Comparison of ENCODE assay signal across 19 mouse cellular contexts in the genomic region with DNA sequence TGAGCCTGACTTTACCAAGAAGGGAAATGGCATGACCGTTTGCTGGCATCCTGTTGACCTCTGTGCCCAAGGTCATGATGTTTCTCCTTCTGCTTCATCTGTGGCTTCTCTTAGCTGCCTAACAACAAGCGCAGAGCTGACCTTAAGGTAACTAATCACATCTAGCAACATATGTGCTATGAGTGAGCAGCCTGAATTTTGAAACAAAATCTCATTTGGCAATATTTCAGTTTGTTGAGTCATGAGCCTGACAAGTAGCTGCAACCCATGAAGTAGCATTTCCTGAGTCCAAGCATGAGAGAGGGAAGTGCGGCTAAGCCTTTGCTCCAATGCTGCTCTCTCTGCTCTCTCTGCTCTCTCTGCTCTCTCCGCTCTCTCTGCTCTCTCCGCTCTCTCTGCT. TPM values are rescaled to one million over a fixed set of nuclear protein-coding genes. Genes with fewer than 3 reads are reported as not detected.
A peak's percentile ranks its signal among the peaks of the same experiment; 100 is the strongest.
DNase-seq lines count a peak whose midpoint lies in the region; ATAC-seq and TF ChIP-seq lines count a peak whose summit lies in the region.
"Had no signal": no experiment of that assay in that cellular context is flagged by ENCODE, and none has a peak within 500 bp of the region (broad histone marks: within the 10 kb centered on the region; RNA-seq: fewer than 3 reads in every experiment).

No protein-coding gene starts in this region.

- WGBS in liver, adult 2 months, result 70% methylated on average over 5 of the region's 5 CpGs
- WGBS in liver, embryonic 11.5 days, result 79% methylated on average over 5 of the region's 5 CpGs

- no peak overlapping the region for H3K9ac ChIP-seq in liver, adult 2 months (ENCODE audit: low read depth, low read length)
- H3K9ac ChIP-seq in liver, embryonic 11.5 days (ENCODE audit: low read depth, low read length), result no peak overlapping the region
- H3K9ac ChIP-seq: forebrain, embryonic 13.5 days; limb, embryonic 15.5 days; midbrain, embryonic 12.5 days had no signal

- peaks cover 16% of the 10 kb centered on the region for H3K4me1 ChIP-seq in liver, adult 2 months (ENCODE audit: control insufficient read depth, insufficient read depth, low read length)
- H3K4me1 ChIP-seq in liver, embryonic 11.5 days (replicated peaks; ENCODE audit: control insufficient read depth, insufficient read depth, low read length), result no peaks in the 10 kb centered on the region
- H3K4me1 ChIP-seq: forebrain, embryonic 13.5 days; limb, embryonic 15.5 days; midbrain, embryonic 12.5 days had no signal

- H3K27me3 ChIP-seq in liver, adult 2 months (ENCODE audit: control insufficient read depth, insufficient read depth, low read length), result no peaks in the 10 kb centered on the region
- H3K27me3 ChIP-seq in liver, embryonic 11.5 days (replicated peaks; ENCODE audit: control insufficient read depth, insufficient read depth, low read length), result no peaks in the 10 kb centered on the region
- H3K27me3 ChIP-seq in C2C12 (ENCODE audit: control insufficient read depth, insufficient read depth, insufficient read length), result no peaks in the 10 kb centered on the region
- H3K27me3 ChIP-seq: forebrain, embryonic 13.5 days; limb, embryonic 15.5 days; midbrain, embryonic 12.5 days had no signal

- no peaks in the 10 kb centered on the region for H3K36me3 ChIP-seq in liver, adult 2 months (ENCODE audit: control insufficient read depth, insufficient read depth, low read length)
- H3K36me3 ChIP-seq in liver, embryonic 11.5 days (ENCODE audit: control insufficient read depth, insufficient read depth, low read length), result no peaks in the 10 kb centered on the region
- H3K36me3 ChIP-seq in C2C12 (ENCODE audit: control insufficient read depth, insufficient read depth), result no peaks in the 10 kb centered on the region
- H3K36me3 ChIP-seq: limb, embryonic 15.5 days; midbrain, embryonic 12.5 days had no signal

- no peaks in the 10 kb centered on the region for H3K79me2 ChIP-seq in liver, adult 2 months (ENCODE audit: control insufficient read depth, insufficient read depth, low read length)
- no peaks in the 10 kb centered on the region for H3K79me2 ChIP-seq in C2C12 (ENCODE audit: control insufficient read depth, insufficient read depth)

- ATAC-seq in liver, embryonic 11.5 days (replicated peaks; ENCODE audit: low FRiP score), result no peak
- ATAC-seq in megakaryocyte progenitor cell, adult 5-6 weeks (replicated peaks; ENCODE audit: poor library complexity), result peak; percentile 79
- ATAC-seq in erythroid progenitor cell, adult 5-6 weeks (replicated peaks; ENCODE audit: low FRiP score, poor library complexity, severe bottlenecking), result no peak
- ATAC-seq: forebrain, embryonic 13.5 days; hindbrain, postnatal 0 days had no signal

- no peak overlapping the region for H3K4me3 ChIP-seq in liver, adult 2 months (ENCODE audit: insufficient read depth, low read depth, low read length)
- H3K4me3 ChIP-seq in liver, embryonic 11.5 days (ENCODE audit: low read depth, low read length), result no peak overlapping the region
- no peak overlapping the region for H3K4me3 ChIP-seq in C2C12 (ENCODE audit: insufficient read depth, poor library complexity, severe bottlenecking)
- H3K4me3 ChIP-seq: forebrain, embryonic 13.5 days; limb, embryonic 15.5 days; midbrain, embryonic 12.5 days had no signal

- peak; percentile 45 for DNase-seq in liver, adult 2 months (ENCODE audit: extremely low read depth, low read depth, low spot score)
- DNase-seq in liver, embryonic 11.5 days (ENCODE audit: low spot score), result no peak
- DNase-seq in brain, adult 2 months (ENCODE audit: low read depth, low spot score), result peak; percentile 49
- no peak for DNase-seq in thymus, postnatal 14 days
- DNase-seq in layer of hippocampus, adult 11-12 months (ENCODE audit: low spot score), result no peak
- DNase-seq: cerebellum, adult 11 months; gastrocnemius, postnatal 10 days; kidney, postnatal 10 days; right cerebral cortex, postnatal 25 days; thymus, postnatal 36 days had no signal

- no peak overlapping the region for H3K27ac ChIP-seq in liver, adult 2 months (replicated peaks; ENCODE audit: insufficient read depth, low read depth, low read length)
- no peak overlapping the region for H3K27ac ChIP-seq in liver, embryonic 11.5 days (ENCODE audit: low read depth, low read length)
- H3K27ac ChIP-seq: forebrain, embryonic 13.5 days; hindbrain, postnatal 0 days; limb, embryonic 15.5 days; midbrain, embryonic 12.5 days had no signal

- no peaks in the 10 kb centered on the region for H3K9me3 ChIP-seq in liver, embryonic 11.5 days (ENCODE audit: control insufficient read depth, low read length)
- H3K9me3 ChIP-seq: forebrain, embryonic 13.5 days; limb, embryonic 15.5 days; midbrain, embryonic 12.5 days had no signal

- H3K4me2 ChIP-seq in liver, embryonic 11.5 days, result no peak overlapping the region
- H3K4me2 ChIP-seq: forebrain, embryonic 13.5 days; limb, embryonic 15.5 days; midbrain, embryonic 12.5 days had no signal

- no peak for TF ChIP-seq CTCF in liver, adult 2 months (IDR thresholded peaks at IDR 0.05; ENCODE audit: low read depth, low read length)
- TF ChIP-seq CTCF in C2C12 (IDR thresholded peaks at IDR 0.05; ENCODE audit: control insufficient read depth, insufficient read depth, insufficient read length), result no peak

- no peak overlapping the region for H3ac ChIP-seq in C2C12 (ENCODE audit: control insufficient read depth, insufficient read length, low read depth)

- no peaks in the 10 kb centered on the region for H3K79me3 ChIP-seq in C2C12 (ENCODE audit: low read depth)

- TF ChIP-seq POLR2A in liver, adult 2 months (IDR thresholded peaks at IDR 0.05; ENCODE audit: extremely low read depth, insufficient read depth, low read length), result no peak

TF ChIP-seq in C2C12, 6 proteins besides CTCF, POLR2A, EP300 and RAD21:
- TF ChIP-seq FOSL1 (IDR thresholded peaks at IDR 0.05; ENCODE audit: insufficient read depth, low read length, poor library complexity, severe bottlenecking) (no peak), CEBPB (IDR thresholded peaks at IDR 0.05; ENCODE audit: low read depth) (peak; percentile 42), MYOD1 (IDR thresholded peaks at IDR 0.05; ENCODE audit: control insufficient read depth, insufficient read length, low read depth) (peak; percentile 25)

RNA-seq across cellular contexts. Expression of a gene that starts 9.4 kb away (rescaled TPM):
- total RNA-seq in liver, adult 2 months (2014; rRNA removed), result 8.2 and 9.3 TPM in 2 replicates
- 2.0 and 4.2 TPM in 2 replicates for polyA plus RNA-seq in liver, adult 2 months (2012; rRNA removed)
- polyA plus RNA-seq in liver, embryonic 11.5 days (2014; fragmentation: Nextera tagmentation; extraction: Ambion mirVana), result 0.84 TPM in 1 of 2 replicates, not detected in the other
- polyA plus RNA-seq in C2C12 (2012; fragmentation: generic; extraction: Trizol), result 0.66 TPM
- total RNA-seq in megakaryocyte progenitor cell, adult 5-6 weeks (2015), result not detected in 2 replicates
- not detected in 2 replicates for total RNA-seq in megakaryocyte progenitor cell, adult 5-6 weeks (2017)
- total RNA-seq in erythroid progenitor cell, adult 5-6 weeks (2015; ENCODE audit: low replicate concordance), result not detected in 2 replicates
- not detected in 2 replicates for total RNA-seq in erythroid progenitor cell, adult 5-6 weeks (2017; ENCODE audit: low replicate concordance)
- total RNA-seq: hindbrain, postnatal 0 days had no signal
- polyA plus RNA-seq: forebrain, embryonic 13.5 days; midbrain, embryonic 12.5 days had no signal

RNA-seq across cellular contexts. Expression of a gene that starts 22.0 kb away (rescaled TPM):
- 0.07 and 0.28 TPM in 2 replicates for total RNA-seq in liver, adult 2 months (2014; rRNA removed)
- 0.17 and 0.31 TPM in 2 replicates for polyA plus RNA-seq in liver, adult 2 months (2012; rRNA removed)
- polyA plus RNA-seq in liver, embryonic 11.5 days (2014; fragmentation: Nextera tagmentation; extraction: Ambion mirVana), result 0.22 TPM in 1 of 2 replicates, not detected in the other
- polyA plus RNA-seq in C2C12 (2012; fragmentation: generic; extraction: Trizol), result not detected
- total RNA-seq in megakaryocyte progenitor cell, adult 5-6 weeks (2015), result 7.3 and 32.4 TPM in 2 replicates
- 9.4 and 27.4 TPM in 2 replicates for total RNA-seq in megakaryocyte progenitor cell, adult 5-6 weeks (2017)
- 2.9 TPM in 1 of 2 replicates, not detected in the other for total RNA-seq in erythroid progenitor cell, adult 5-6 weeks (2015; ENCODE audit: low replicate concordance)
- total RNA-seq in erythroid progenitor cell, adult 5-6 weeks (2017; ENCODE audit: low replicate concordance), result 1.1 TPM in 1 of 2 replicates, not detected in the other
- total RNA-seq: hindbrain, postnatal 0 days; left cerebral cortex, adult 8-10 months had no signal
- polyA plus RNA-seq: forebrain, embryonic 13.5 days; limb, embryonic 15.5 days; midbrain, embryonic 12.5 days; stomach, embryonic 14.5 days had no signal

RNA-seq across cellular contexts. Expression of a gene that starts 49.2 kb away (rescaled TPM):
- 7.8 and 9.9 TPM in 2 replicates for total RNA-seq in liver, adult 2 months (2014; rRNA removed)
- polyA plus RNA-seq in liver, adult 2 months (2012; rRNA removed), result 6.3 and 6.4 TPM in 2 replicates
- polyA plus RNA-seq in liver, embryonic 11.5 days (2014; fragmentation: Nextera tagmentation; extraction: Ambion mirVana), result 22.4 and 23.1 TPM in 2 replicates
- 10.2 TPM for polyA plus RNA-seq in C2C12 (2012; fragmentation: generic; extraction: Trizol)
- total RNA-seq in megakaryocyte progenitor cell, adult 5-6 weeks (2015), result 12.6 and 14.6 TPM in 2 replicates
- 5.8 and 10.6 TPM in 2 replicates for total RNA-seq in megakaryocyte progenitor cell, adult 5-6 weeks (2017)
- total RNA-seq in erythroid progenitor cell, adult 5-6 weeks (2015; ENCODE audit: low replicate concordance), result not detected in 2 replicates
- total RNA-seq in erythroid progenitor cell, adult 5-6 weeks (2017; ENCODE audit: low replicate concordance), result 3.7 and 6.5 TPM in 2 replicates

Comparison
In these comparisons a context has a peak if more than half of its experiments do, and no peak if none do; other contexts are left out.
1. DNase-seq: peak in liver, adult 2 months (single experiment) and brain, adult 2 months (single experiment); none in liver, embryonic 11.5 days (single experiment), thymus, postnatal 14 days (single experiment) and layer of hippocampus, adult 11-12 months (single experiment).